Mouse (Mus musculus) liver, adult (tissue): ENCODE results near the gene Klf15.

Experiments used
- GATA4 ChIP-seq: IDR thresholded peaks from 2 replicates; pipeline ENCODE4 v1.6.1; 2014; ENCODE audit warnings: mild to moderate bottlenecking, low read length; ENCODE audit not compliant: insufficient replicate concordance

Gene Klf15

DNA sequence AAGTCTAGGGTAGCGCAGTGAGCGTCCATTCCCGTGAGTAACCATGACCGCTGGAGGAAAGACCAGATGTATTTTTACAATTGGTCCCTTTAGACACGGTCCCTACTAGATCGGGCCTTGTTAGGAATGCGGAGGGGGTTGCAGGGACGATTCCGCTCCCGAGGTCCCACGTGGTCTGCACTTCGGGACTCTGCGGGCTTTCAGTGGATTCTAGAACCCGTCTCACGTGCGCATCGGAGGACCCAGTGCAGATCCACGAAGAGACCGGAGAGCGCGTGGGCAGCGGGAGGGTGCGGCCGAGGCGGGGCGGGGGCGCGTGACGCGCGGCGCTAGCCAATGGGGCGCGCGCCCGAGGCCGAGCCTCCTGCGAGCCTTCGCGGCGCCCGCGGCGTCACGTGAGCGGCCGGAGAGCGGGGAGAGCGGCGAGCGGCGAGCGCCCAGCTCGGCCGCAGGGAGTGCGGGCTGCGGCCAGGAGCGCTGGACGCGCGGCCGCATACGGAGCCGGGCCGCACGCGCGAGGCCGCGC lies at the start of gene Klf15:
TSS of gene Klf15 (plus strand) at position 396 of the 526 bp plus-strand sequence.
- TF ChIP-seq GATA4: no peak

DNA sequence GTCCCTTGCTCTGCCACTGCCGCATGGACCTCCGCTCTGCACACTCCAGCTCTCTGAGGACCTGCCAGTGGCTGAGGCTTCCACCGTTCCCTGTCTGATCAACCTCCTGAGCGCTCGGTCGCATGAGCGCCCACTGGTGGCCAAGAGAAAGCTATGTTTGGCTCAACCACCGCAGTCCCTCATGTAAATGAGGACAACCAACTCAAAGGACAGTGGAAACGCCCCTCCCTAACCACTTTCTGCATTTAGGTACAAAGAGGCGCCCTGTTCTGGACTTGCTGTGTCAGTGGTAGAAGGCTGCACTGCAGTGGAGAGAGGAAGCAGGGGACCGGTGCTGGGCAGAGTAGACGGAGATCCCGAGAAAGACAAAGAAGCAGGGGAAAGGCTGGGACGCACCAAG lies 39.8 kb upstream of the Klf15 start:
- TF ChIP-seq GATA4: no peak

DNA sequence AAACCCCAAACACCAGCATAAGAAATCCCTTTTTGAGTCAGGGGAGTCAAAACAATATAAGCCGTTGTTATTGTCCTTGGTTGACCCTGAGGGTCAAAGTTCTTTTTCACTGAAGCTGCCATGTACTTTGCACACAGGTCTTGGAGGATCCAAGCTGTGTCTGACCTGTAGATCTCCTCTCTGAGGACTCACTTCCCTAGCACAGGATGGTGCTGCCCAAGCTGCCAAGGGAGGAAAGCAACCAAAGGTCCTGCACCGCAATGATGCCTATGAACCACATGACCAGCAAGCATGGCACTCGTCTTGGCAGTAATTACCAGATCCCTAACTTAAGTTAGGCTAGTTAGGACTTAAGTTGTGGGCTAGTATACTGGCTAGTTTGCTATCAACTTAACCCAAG lies 37.0 kb upstream of the Klf15 start:
- TF ChIP-seq GATA4: no peak

DNA sequence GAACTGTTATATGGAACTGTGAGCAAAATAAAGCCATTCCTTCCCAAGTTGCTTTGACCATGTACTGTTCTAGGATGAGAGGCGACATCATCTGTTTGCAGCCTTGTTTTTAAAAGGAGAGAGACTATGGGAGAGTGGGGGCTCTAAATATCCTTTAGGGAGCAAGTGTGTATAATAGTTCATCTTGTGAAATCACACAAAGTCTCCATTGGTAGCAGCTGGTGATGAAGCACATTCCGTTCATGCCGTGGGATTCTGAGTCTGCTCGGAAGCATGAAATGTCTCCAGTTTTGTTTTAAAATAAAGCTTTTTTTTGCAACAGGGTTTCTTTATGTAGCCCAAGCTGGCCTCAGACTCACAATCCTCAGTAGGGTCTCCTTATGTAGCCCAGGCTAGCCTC lies 36.4 kb upstream of the Klf15 start:
- TF ChIP-seq GATA4: no peak

DNA sequence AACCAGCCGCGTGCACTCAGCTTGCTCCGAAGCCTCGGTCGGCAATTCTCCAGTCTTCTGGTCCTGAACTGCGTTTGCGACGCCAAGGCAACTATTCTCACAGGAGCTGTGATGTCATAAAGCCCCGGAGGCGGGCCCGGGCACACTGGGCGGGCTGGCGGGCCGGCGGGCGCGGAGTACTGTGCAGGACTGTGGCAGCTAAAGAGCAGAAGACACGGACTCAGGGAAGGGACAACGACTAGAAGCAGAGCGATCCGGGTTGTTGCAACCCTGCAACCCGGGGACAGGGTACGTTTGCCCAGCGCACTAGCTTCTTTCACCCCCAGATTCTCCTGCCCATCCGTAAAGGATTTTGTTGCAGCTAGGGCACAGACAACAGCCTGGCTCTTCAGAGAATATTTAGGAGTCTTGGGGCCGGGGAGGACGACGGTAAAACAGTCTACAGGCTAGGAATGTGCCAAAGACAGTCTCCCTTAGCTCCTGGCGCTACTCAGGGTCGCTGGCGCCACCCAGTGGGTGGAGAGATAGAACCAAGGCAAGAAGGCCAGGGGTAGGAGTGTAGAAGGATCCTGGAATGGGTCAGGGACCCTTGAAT lies 33.9 kb upstream of the Klf15 start, which contains the start of gene Cfap100:
TSS of gene Cfap100 (minus strand) at position 418 of the 595 bp plus-strand sequence.
- TF ChIP-seq GATA4: no peak

DNA sequence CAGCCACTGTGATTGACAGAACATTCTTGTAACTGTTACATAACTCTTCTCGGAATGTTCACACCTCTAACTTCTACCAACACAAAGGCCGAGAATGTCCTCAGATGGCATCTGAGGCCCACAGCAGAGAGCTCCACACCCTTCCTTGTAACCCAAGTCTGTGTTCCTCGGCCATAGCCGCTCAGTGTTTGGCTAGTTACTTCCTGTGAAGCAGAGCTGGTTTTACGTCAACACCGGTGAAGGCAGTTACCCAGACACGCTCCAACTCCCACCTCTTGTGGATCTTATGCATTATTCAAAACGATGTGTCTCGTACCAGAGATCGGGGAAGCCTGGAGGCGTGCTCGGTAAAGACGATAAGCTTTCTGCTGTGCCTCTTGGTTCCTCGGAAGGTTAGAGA lies 32.5 kb upstream of the Klf15 start:
- TF ChIP-seq GATA4: no peak

DNA sequence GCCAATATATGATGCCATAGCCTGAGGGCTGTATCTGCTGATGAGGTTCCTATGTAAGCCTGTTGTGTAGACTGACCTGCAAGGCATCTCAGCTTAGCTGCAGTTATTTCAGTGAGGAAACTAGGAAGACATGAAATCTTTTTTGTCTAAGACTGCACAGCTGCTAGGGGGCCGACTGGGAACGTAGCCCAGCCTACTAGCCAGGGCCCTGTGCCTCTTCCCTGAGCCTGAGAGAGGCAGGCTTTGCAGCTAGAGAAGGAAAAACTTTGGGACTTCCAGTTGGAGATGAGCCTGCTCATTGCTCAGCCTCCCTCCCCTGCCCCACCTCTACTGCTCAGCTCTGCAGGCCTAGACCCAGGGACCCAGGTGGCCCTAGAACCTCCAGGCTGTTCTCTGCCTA lies 30.9 kb upstream of the Klf15 start:
- TF ChIP-seq GATA4: no peak

DNA sequence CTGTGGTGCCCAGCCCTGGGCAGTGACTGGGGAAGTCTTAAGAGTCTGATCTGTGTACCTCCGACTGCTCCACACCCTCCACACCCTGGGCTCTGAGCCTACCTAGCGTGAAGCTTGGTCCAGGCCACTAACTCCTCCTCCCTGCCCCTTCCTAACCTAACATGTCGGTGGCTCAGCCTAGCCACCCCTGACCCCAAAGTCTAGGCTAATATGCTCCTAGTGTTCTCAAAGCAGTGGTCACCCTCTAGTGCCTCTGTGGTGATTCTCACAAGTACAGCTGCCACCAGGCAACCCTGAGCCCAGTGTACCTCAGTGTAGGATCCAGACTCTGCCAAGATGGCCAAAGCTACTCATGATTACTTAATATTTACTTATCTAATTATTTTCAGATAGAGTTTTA lies 27.7 kb upstream of the Klf15 start:
- no peak for TF ChIP-seq GATA4

DNA sequence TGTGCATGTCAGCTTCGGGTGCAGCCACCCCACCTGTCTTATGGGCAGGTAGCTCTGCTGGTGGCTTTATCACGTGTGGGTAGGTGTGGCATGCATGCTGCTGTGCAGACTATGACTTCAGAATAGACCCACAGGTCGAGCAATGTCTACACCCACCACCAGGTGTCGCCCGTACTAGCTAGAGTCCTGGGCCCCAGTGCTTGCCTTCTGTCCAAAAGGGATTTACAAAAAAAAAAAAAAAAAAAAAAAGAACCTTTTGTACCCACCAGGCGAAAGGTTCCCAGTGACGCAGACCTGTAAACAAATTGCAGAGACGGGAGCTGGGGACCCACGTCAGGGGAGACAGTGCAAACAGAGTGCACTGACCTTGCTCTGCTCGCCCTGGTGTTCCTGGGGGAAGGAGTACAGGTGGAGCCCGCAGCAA lies 27.2 kb upstream of the Klf15 start:
- no peak for TF ChIP-seq GATA4

DNA sequence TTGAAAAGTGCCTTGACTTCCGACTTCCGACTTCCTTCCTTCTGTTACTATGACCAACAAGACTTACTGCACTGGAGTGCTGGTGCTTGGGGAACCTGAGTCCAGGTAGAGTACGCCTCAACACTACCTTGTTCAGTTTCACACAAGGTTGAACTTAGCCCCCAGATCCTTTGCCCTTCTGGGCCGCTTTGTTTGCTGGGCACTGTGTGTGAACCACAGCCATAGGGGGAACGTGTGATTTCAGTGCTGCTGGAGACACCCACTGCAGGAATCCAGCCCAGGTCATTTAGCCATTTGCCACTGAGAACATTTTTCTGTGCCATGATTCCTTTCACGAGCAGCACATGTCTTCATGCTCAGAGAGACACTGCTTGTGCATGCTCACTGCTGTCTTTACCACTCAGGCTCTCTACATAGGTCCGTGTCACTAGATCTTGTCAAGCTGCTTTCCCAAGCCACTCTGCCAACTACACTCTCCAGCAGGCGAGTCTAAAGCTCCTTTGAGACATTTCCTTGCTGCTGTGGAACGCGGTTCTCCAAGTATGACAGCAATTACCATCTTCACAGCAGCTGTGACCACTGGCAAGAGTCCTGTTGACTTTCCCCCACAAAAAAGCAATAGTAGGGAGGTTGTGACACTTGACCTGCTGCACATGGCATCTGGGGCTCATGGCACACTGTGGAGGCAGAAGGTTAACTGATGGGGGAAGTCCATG lies 26.0 kb upstream of the Klf15 start:
- no peak for TF ChIP-seq GATA4

DNA sequence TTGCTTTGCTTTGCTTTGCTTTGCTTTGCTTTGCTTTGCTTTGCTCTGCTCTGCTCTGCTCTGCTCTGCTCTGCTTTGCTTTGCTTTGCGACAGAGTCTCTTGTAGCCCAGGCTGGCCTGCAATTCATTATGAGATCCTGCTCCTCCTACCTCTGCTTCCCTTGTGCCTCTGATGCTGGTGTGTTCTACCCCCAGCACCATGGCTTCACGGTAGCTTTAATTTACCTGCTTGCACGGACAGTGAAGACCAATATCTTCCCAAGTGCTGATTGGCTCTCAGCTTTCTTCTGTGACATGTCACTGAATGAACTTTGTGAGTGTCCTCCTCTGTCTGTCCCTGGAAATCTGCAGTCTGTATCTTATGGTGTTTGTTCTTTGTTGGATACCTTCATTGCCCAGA lies 25.3 kb upstream of the Klf15 start:
- no peak for TF ChIP-seq GATA4

DNA sequence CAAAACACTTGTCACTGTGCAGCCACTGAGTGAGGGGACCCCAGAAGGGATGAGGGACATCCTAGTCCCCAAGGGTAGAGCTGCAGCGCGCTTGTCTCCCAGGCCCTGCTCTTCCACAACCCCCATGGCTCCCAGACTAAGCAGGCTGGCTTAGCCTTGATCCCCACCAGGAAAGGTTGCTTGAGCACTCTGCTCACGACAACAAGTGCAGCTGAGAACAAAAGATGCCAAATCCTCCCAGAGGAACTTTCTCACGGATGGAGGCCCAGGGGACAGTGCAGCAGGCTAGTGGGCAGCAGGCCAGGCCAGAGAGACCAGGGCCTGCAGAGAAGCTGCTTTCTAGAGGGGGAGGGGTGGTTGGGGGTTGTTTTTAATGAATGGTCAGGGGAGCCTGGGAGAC lies 15.5 kb upstream of the Klf15 start:
- TF ChIP-seq GATA4: no peak

DNA sequence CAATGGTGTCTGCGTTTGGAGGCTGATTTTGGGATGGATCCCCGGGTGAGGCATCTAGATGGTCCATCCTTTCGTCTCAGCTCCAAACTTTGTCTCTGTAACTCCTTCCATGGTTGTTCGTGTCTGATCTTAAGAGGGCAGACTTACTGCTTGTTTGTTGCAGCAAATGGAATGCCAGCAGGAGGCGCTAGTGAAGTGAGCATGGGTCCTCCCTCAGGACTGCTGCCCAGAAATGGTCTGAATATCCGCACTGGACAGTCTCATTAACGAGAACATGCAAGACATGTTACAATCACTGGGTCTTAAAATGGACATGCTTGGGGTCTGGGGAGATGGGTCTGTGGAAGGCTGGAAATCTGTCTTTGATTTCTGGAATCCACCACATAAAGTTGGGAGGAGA lies 12.2 kb upstream of the Klf15 start:
- TF ChIP-seq GATA4: no peak

DNA sequence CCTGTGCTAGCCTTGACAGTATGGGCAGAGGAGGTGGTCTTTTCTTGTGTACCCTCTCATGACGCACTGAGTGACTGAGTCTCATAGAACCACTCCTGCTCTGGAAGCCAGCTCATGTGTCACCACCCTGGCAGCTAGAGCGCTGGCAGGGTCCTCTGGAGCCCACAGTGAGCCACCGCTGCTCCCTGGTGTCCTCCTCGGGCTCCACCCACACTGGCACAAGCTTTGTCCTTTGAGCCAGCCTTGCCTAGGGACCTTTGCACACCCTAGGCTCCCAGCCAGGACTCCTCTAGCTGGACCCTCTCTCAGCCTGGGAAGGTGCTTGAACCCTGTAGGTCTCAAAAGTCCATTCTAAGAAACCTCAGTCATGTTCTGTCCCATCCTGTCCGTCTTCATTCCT lies 11.7 kb upstream of the Klf15 start:
- TF ChIP-seq GATA4: no peak

DNA sequence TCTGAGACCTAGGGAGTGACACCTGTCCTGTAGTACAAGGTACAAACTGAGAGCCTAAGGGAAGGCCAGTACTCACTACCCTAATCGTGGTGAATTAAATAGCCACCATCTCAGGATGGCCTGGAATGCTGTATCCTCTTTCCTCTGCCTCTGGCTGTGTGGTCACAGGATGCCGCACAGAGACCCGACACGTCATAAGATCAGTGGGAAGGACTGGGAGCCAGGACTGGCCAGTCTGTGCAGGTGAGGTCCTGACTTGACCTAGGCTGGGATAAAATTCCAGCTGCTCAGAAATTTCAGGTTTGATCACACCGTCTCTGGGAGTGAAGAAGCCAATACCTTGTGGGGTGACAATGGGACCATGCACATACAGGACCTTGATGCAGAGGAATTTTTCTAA lies 10.9 kb upstream of the Klf15 start:
- no peak for TF ChIP-seq GATA4

DNA sequence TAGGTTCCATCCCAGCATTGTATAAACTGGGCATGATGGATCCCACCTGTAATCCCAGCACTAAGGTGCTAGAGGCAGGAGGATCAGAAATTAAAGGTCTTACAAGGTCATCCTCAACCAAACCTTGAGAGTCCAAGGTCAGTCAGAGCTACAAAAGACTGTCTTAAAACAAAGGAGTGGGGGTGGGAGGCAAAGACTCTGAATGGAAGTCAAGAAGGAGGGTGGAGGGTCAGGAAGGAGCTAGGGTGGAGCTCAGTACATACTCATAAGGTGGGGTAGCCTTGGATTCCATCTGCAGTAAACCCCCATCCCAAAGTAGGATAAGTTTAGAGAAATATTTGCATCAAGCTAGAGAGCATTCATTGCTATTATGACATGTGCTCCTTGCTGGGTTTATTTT lies 9.8 kb upstream of the Klf15 start:
- TF ChIP-seq GATA4: no peak

DNA sequence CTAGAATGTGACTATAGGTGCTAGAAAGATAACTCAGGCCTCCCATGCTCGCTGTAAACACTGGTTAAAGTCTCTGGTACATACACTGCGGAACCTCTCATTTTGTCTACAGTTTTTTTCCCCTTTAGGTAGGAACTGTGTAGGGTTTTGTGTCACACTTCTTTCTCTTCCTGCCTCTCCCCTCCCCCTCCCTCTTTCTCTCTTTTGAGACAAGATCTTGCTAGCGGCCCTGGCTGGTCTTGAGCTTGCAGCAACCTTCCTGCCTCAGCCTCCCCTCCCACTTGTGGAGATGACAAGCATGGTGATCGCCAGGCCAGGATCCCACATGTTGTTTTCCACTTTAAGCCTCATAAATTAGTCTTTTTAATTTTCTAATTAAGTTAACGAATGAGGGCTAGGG lies 8.6 kb upstream of the Klf15 start:
- TF ChIP-seq GATA4: no peak
